Mouse (Mus musculus) neural tube, embryonic 13.5 days (tissue): Measurements from ENCODE around the gene Ugt1a7c. TPM values are rescaled to one million over a fixed set of nuclear protein-coding genes. Genes with fewer than 3 reads are reported as not detected.
"Not testable (repeated sequence)": the region's sequence is repeated elsewhere in the genome, so short reads cannot be mapped to it uniquely, and the experiment has no call there.

Source experiments
- ATAC-seq: fragments of 200-750 bp; cut with Nextera tagmentation; 2 replicates; pipeline ENCODE4 v1.8.0; 2017; ENCODE audit warnings: low read depth, mild to moderate bottlenecking, moderate TSS enrichment, moderate library complexity
- H3K27ac ChIP-seq: fragments of 300-500 bp; sonication (generic); replicated peaks from 2 replicates; pipeline ENCODE4 v1.5.1; 2015; ENCODE audit warnings: moderate library complexity, mild to moderate bottlenecking, inconsistent platforms
- H3K27me3 ChIP-seq: fragments of 300-500 bp; sonication (generic); 2 replicates; pipeline ENCODE4 v1.6.1; 2015; ENCODE audit warnings: mild to moderate bottlenecking, inconsistent platforms
- H3K36me3 ChIP-seq: fragments of 300-500 bp; sonication (generic); 2 replicates; pipeline ENCODE4 v1.6.1; 2015; ENCODE audit warnings: mild to moderate bottlenecking, inconsistent platforms
- H3K4me1 ChIP-seq: fragments of 300-500 bp; sonication (generic); replicated peaks from 2 replicates; pipeline ENCODE4 v1.6.1; 2015; ENCODE audit warnings: inconsistent platforms
- H3K4me2 ChIP-seq: fragments of 300-500 bp; sonication (generic); 2 replicates; pipeline ENCODE4 v1.6.1; 2015; ENCODE audit warnings: inconsistent platforms, mild to moderate bottlenecking, moderate library complexity
- H3K4me3 ChIP-seq: fragments of 300-500 bp; sonication (generic); 2 replicates; pipeline ENCODE4 v1.5.1; 2015; ENCODE audit warnings: mild to moderate bottlenecking, inconsistent platforms
- H3K9ac ChIP-seq: fragments of 300-500 bp; sonication (generic); 2 replicates; pipeline ENCODE4 v1.6.1; 2015; ENCODE audit warnings: moderate library complexity, mild to moderate bottlenecking, inconsistent platforms
- H3K9me3 ChIP-seq: fragments of 300-500 bp; sonication (generic); 2 replicates; pipeline ENCODE4 v1.6.1; 2016; ENCODE audit warnings: inconsistent platforms
- WGBS: fragments of 180-500 bp; shearing (Covaris S2); methylation state at CpG from one replicate; pipeline ENCODE4 v1.1.7; 2015; 5-methylcytosine and 5-hydroxymethylcytosine counted together
- polyA plus RNA-seq: library from polyadenylated mRNA; unstranded; fragments of >200 nt; fragmentation: Nextera tagmentation; extraction: Ambion mirVana; gene quantifications from 2 replicates; pipeline ENCODE4 v1.2.1, GENCODE M21; 2015

The Ugt1a7c gene
- polyA plus RNA-seq, 1 experiment from 2014 or later = 1.6 TPM

- Histone ChIP-seq H3K9ac (no peak overlapping the region), H3K27ac (no peak overlapping the region), H3K4me2 (no peak overlapping the region), H3K27me3 (no peaks in the 10 kb centered on the region), H3K4me1 (no peaks in the 10 kb centered on the region), H3K36me3 (no peaks in the 10 kb centered on the region), H3K4me3 (no peak overlapping the region), H3K9me3 (peaks cover 28% of the 10 kb centered on the region)
- ATAC-seq = no peak
Observed at GRCm38 (mm10) chr1:88220336-88220735, 125.5 kb downstream of the Ugt1a7c start.

GRCm38 (mm10) chr1:88222216-88222615 lies 127.4 kb downstream of the Ugt1a7c start:
- Histone ChIP-seq H3K27ac (no peak overlapping the region), H3K36me3 (no peaks in the 10 kb centered on the region), H3K27me3 (no peaks in the 10 kb centered on the region), H3K9ac (no peak overlapping the region), H3K4me3 (no peak overlapping the region), H3K4me2 (no peak overlapping the region), H3K9me3 (peaks cover 30% of the 10 kb centered on the region), H3K4me1 (no peaks in the 10 kb centered on the region)
- ATAC-seq = no peak
- 54% methylated on average over 2 of the region's 2 CpGs for WGBS

- not testable (repeated sequence) for H3K27ac ChIP-seq, H3K9ac ChIP-seq, H3K4me1 ChIP-seq, ATAC-seq, H3K27me3 ChIP-seq, H3K4me2 ChIP-seq, H3K36me3 ChIP-seq, H3K4me3 ChIP-seq
- peaks cover 33% of the 10 kb centered on the region for H3K9me3 ChIP-seq
Observed at GRCm38 (mm10) chr1:88223011-88223515, 128.2 kb downstream of the Ugt1a7c start.

- no peak for ATAC-seq
- no peak overlapping the region for H3K4me2 ChIP-seq
- no peak overlapping the region for H3K27ac ChIP-seq
- no peaks in the 10 kb centered on the region for H3K36me3 ChIP-seq
- H3K9ac ChIP-seq = no peak overlapping the region
- no peak overlapping the region for H3K4me3 ChIP-seq
- H3K9me3 ChIP-seq = peaks cover 39% of the 10 kb centered on the region
- no peaks in the 10 kb centered on the region for H3K4me1 ChIP-seq
- H3K27me3 ChIP-seq = no peaks in the 10 kb centered on the region
- 61% methylated on average over 1 of the region's 1 CpGs for WGBS
Observed at GRCm38 (mm10) chr1:88223591-88223990, 128.7 kb downstream of the Ugt1a7c start.

- H3K9ac ChIP-seq = no peak overlapping the region
- H3K36me3 ChIP-seq = no peaks in the 10 kb centered on the region
- no peak overlapping the region for H3K4me2 ChIP-seq
- no peaks in the 10 kb centered on the region for H3K4me1 ChIP-seq
- H3K27ac ChIP-seq = no peak overlapping the region
- H3K4me3 ChIP-seq = no peak overlapping the region
- peaks cover 45% of the 10 kb centered on the region for H3K9me3 ChIP-seq
- no peak for ATAC-seq
- no peaks in the 10 kb centered on the region for H3K27me3 ChIP-seq
- WGBS = 68% methylated on average over 2 of the region's 2 CpGs
Observed at GRCm38 (mm10) chr1:88224029-88224776, 129.3 kb downstream of the Ugt1a7c start.

GRCm38 (mm10) chr1:88225301-88225700 lies 130.4 kb downstream of the Ugt1a7c start:
- H3K27ac ChIP-seq, H3K4me3 ChIP-seq, H3K36me3 ChIP-seq, H3K9ac ChIP-seq, ATAC-seq, H3K4me1 ChIP-seq, H3K4me2 ChIP-seq, H3K27me3 ChIP-seq: not testable (repeated sequence)
- peaks cover 56% of the 10 kb centered on the region for H3K9me3 ChIP-seq
- 42% methylated on average over 2 of the region's 2 CpGs for WGBS

- Histone ChIP-seq H3K27ac (no peak overlapping the region), H3K36me3 (no peaks in the 10 kb centered on the region), H3K4me2 (no peak overlapping the region), H3K9me3 (peaks cover 60% of the 10 kb centered on the region), H3K27me3 (no peaks in the 10 kb centered on the region), H3K4me3 (no peak overlapping the region), H3K4me1 (no peaks in the 10 kb centered on the region), H3K9ac (no peak overlapping the region)
- no peak for ATAC-seq
Observed at GRCm38 (mm10) chr1:88225741-88226140, 130.9 kb downstream of the Ugt1a7c start.

GRCm38 (mm10) chr1:88226670-88227379 lies 132.0 kb downstream of the Ugt1a7c start, which contains the start of gene Mroh2a:
Gene Mroh2a, plus strand, starts transcription at chr1:88226986.
- ATAC-seq = no peak
- no peak within 1 kb of the TSS for H3K27ac ChIP-seq
- no peaks in the 10 kb centered on the region for H3K4me1 ChIP-seq
- no peak within 1 kb of the TSS for H3K4me2 ChIP-seq
- WGBS = 55% methylated on average over 5 of the region's 5 CpGs
- peaks cover 71% of the 10 kb centered on the region for H3K9me3 ChIP-seq
- no peaks in the 10 kb centered on the region for H3K27me3 ChIP-seq
- no peak within 1 kb of the TSS for H3K4me3 ChIP-seq
- H3K36me3 ChIP-seq = no peaks in the 10 kb centered on the region
- H3K9ac ChIP-seq = no peak within 1 kb of the TSS

- peaks cover 73% of the 10 kb centered on the region for H3K9me3 ChIP-seq
Observed at GRCm38 (mm10) chr1:88227482-88227881, 132.6 kb downstream of the Ugt1a7c start.

GRCm38 (mm10) chr1:88228121-88228520 lies 133.3 kb downstream of the Ugt1a7c start:
- Histone ChIP-seq H3K36me3 (no peaks in the 10 kb centered on the region), H3K4me1 (no peaks in the 10 kb centered on the region), H3K9ac (no peak overlapping the region), H3K27me3 (no peaks in the 10 kb centered on the region), H3K9me3 (peaks cover 79% of the 10 kb centered on the region), H3K4me2 (no peak overlapping the region), H3K4me3 (no peak overlapping the region), H3K27ac (no peak overlapping the region)
- WGBS = 70% methylated on average over 7 of the region's 7 CpGs
- no peak for ATAC-seq

More at GRCm38 (mm10) chr1:88227482-88227881, 132.6 kb downstream of the Ugt1a7c start:
- Histone ChIP-seq H3K4me1 (no peaks in the 10 kb centered on the region), H3K27ac (no peak overlapping the region), H3K4me3 (no peak overlapping the region), H3K9ac (no peak overlapping the region), H3K36me3 (no peaks in the 10 kb centered on the region), H3K27me3 (no peaks in the 10 kb centered on the region), H3K4me2 (no peak overlapping the region)
- WGBS = 57% methylated on average over 2 of the region's 2 CpGs
- ATAC-seq = no peak

- H3K36me3 ChIP-seq = no peaks in the 10 kb centered on the region
- no peak overlapping the region for H3K9ac ChIP-seq
- H3K4me1 ChIP-seq = no peaks in the 10 kb centered on the region
- WGBS = 82% methylated on average over 3 of the region's 3 CpGs
- H3K9me3 ChIP-seq = peaks cover 93% of the 10 kb centered on the region
- no peaks in the 10 kb centered on the region for H3K27me3 ChIP-seq
- H3K27ac ChIP-seq = no peak overlapping the region
- H3K4me3 ChIP-seq = no peak overlapping the region
- no peak overlapping the region for H3K4me2 ChIP-seq
- ATAC-seq = no peak
Observed at GRCm38 (mm10) chr1:88229566-88229965, 134.7 kb downstream of the Ugt1a7c start.

- Histone ChIP-seq H3K4me1 (no peaks in the 10 kb centered on the region), H3K9ac (no peak overlapping the region), H3K4me3 (no peak overlapping the region), H3K9me3 (peaks cover 98% of the 10 kb centered on the region), H3K27ac (no peak overlapping the region), H3K4me2 (no peak overlapping the region), H3K36me3 (no peaks in the 10 kb centered on the region), H3K27me3 (no peaks in the 10 kb centered on the region)
- 87% methylated on average over 5 of the region's 5 CpGs for WGBS
- ATAC-seq = no peak
Observed at GRCm38 (mm10) chr1:88229986-88230385, 135.1 kb downstream of the Ugt1a7c start.
